Mouse (Mus musculus): ENCODE data around the gene Ipmk.

Ipmk gene

GRCm38 (mm10) chr10:71339463-71339862, 8.1 kb upstream of the Ipmk start:
- DNase-seq (ENCODE audit: inconsistent age in 2 of 2, low spot score in 1 of 2) = no peak

GRCm38 (mm10) chr10:71340195-71340594, 7.4 kb upstream of the Ipmk start:
- no peak for DNase-seq (ENCODE audit: inconsistent age in 2 of 2, low spot score in 1 of 2)

GRCm38 (mm10) chr10:71341290-71341689, 6.3 kb upstream of the Ipmk start:
- DNase-seq (ENCODE audit: inconsistent age in 2 of 2, low spot score in 1 of 2) = no peak

GRCm38 (mm10) chr10:71342030-71342805, 5.3 kb upstream of the Ipmk start:
- peak in 1 of 2 experiments; percentile 42 for DNase-seq (ENCODE audit: inconsistent age in 2 of 2, low spot score in 1 of 2)

- DNase-seq (ENCODE audit: inconsistent age in 2 of 2, low spot score in 1 of 2) = peak in 1 of 2 experiments; percentile 50
Measured at GRCm38 (mm10) chr10:71343130-71343529, 4.4 kb upstream of the Ipmk start.

- DNase-seq (ENCODE audit: inconsistent age in 2 of 2, low spot score in 1 of 2) = no peak
Measured at GRCm38 (mm10) chr10:71343567-71344265, 3.8 kb upstream of the Ipmk start.

- peak; percentile 96 to 98 for DNase-seq (ENCODE audit: inconsistent age in 2 of 2, low spot score in 1 of 2)
Measured at GRCm38 (mm10) chr10:71344579-71345143, 2.9 kb upstream of the Ipmk start, which contains the start of gene Cisd1. Gene Cisd1 (minus strand): TSS chr10:71344954.

GRCm38 (mm10) chr10:71346106-71346505, 1.5 kb upstream of the Ipmk start:
- no peak for DNase-seq (ENCODE audit: inconsistent age in 2 of 2, low spot score in 1 of 2)

GRCm38 (mm10) chr10:71346722-71347508, 648 bp upstream of the Ipmk start:
- peak in 1 of 2 experiments; percentile 20 for DNase-seq (ENCODE audit: inconsistent age in 2 of 2, low spot score in 1 of 2)

- DNase-seq (ENCODE audit: inconsistent age in 2 of 2, low spot score in 1 of 2) = peak in 1 of 2 experiments; percentile 84
Measured at GRCm38 (mm10) chr10:71347964-71348636, 537 bp downstream of the Ipmk start.

- peak in 1 of 2 experiments; percentile 28 for DNase-seq (ENCODE audit: inconsistent age in 2 of 2, low spot score in 1 of 2)
Measured at GRCm38 (mm10) chr10:71348637-71349280, 1.2 kb downstream of the Ipmk start.

GRCm38 (mm10) chr10:71349290-71349689, 1.7 kb downstream of the Ipmk start:
- peak in 1 of 2 experiments; percentile 32 for DNase-seq (ENCODE audit: inconsistent age in 2 of 2, low spot score in 1 of 2)

GRCm38 (mm10) chr10:71351301-71351700, 3.7 kb downstream of the Ipmk start:
- no peak for DNase-seq (ENCODE audit: inconsistent age in 2 of 2, low spot score in 1 of 2)

- no peak for DNase-seq (ENCODE audit: inconsistent age in 2 of 2, low spot score in 1 of 2)
Measured at GRCm38 (mm10) chr10:71353850-71354249, 6.3 kb downstream of the Ipmk start.

- DNase-seq (ENCODE audit: inconsistent age in 2 of 2, low spot score in 1 of 2) = no peak
Measured at GRCm38 (mm10) chr10:71354947-71355346, 7.4 kb downstream of the Ipmk start.

GRCm38 (mm10) chr10:71361044-71361443, 13.5 kb downstream of the Ipmk start:
- no peak for DNase-seq (ENCODE audit: inconsistent age in 2 of 2, low spot score in 1 of 2)

GRCm38 (mm10) chr10:71361836-71362562, 14.4 kb downstream of the Ipmk start:
- no peak for DNase-seq (ENCODE audit: inconsistent age in 2 of 2, low spot score in 1 of 2)

GRCm38 (mm10) chr10:71363440-71363839, 15.9 kb downstream of the Ipmk start:
- DNase-seq (ENCODE audit: inconsistent age in 2 of 2, low spot score in 1 of 2) = no peak

- DNase-seq (ENCODE audit: inconsistent age in 2 of 2, low spot score in 1 of 2) = no peak
Measured at GRCm38 (mm10) chr10:71363858-71364257, 16.3 kb downstream of the Ipmk start.
